In genomic region chr4:139584704-139585103, GRCm38 (mm10) we compare ENCODE assay signal across 15 mouse cellular contexts. TPM values are rescaled to one million over a fixed set of nuclear protein-coding genes. Genes with fewer than 3 reads are reported as not detected.
DNase-seq lines count a peak whose midpoint lies in the region; ATAC-seq and TF ChIP-seq lines count a peak whose summit lies in the region.
"Had no signal": no experiment of that assay in that cellular context is flagged by ENCODE, and none has a peak within 500 bp of the region (broad histone marks: within the 10 kb centered on the region; RNA-seq: fewer than 3 reads in every experiment).

No protein-coding gene starts in this region.

- WGBS in heart, postnatal 0 days = 73% methylated on average over 11 of the region's 11 CpGs
- 81% methylated on average over 11 of the region's 11 CpGs for WGBS in midbrain, embryonic 10.5 days
- 73% methylated on average over 11 of the region's 11 CpGs for WGBS in midbrain, embryonic 13.5 days
- 68% methylated on average over 11 of the region's 11 CpGs for WGBS in stomach, embryonic 15.5 days

- no peaks in the 10 kb centered on the region for H3K27me3 ChIP-seq in heart, postnatal 0 days (ENCODE audit: control insufficient read depth, insufficient read depth, low read length)
- H3K27me3 ChIP-seq in midbrain, embryonic 10.5 days (ENCODE audit: low read depth, poor library complexity, severe bottlenecking) = no peaks in the 10 kb centered on the region
- H3K27me3 ChIP-seq in midbrain, embryonic 13.5 days = no peaks in the 10 kb centered on the region
- H3K27me3 ChIP-seq in stomach, embryonic 15.5 days (replicated peaks) = no peaks in the 10 kb centered on the region

- H3K9ac ChIP-seq in heart, postnatal 0 days (replicated peaks; ENCODE audit: low read depth, low read length) = no peak overlapping the region
- no peak overlapping the region for H3K9ac ChIP-seq in midbrain, embryonic 13.5 days (replicated peaks)
- no peak overlapping the region for H3K9ac ChIP-seq in stomach, embryonic 15.5 days

- H3K4me3 ChIP-seq in heart, postnatal 0 days (ENCODE audit: low read depth, low read length) = no peak overlapping the region
- no peak overlapping the region for H3K4me3 ChIP-seq in midbrain, embryonic 10.5 days
- H3K4me3 ChIP-seq in midbrain, embryonic 13.5 days (replicated peaks) = no peak overlapping the region
- no peak overlapping the region for H3K4me3 ChIP-seq in stomach, embryonic 15.5 days (replicated peaks)

- no peaks in the 10 kb centered on the region for H3K36me3 ChIP-seq in heart, postnatal 0 days (replicated peaks; ENCODE audit: control insufficient read depth, insufficient read depth, low read length)
- no peaks in the 10 kb centered on the region for H3K36me3 ChIP-seq in midbrain, embryonic 10.5 days
- no peaks in the 10 kb centered on the region for H3K36me3 ChIP-seq in midbrain, embryonic 13.5 days
- H3K36me3 ChIP-seq in stomach, embryonic 15.5 days = no peaks in the 10 kb centered on the region

- no peak for TF ChIP-seq EP300 in heart, postnatal 0 days (IDR thresholded peaks at IDR 0.05; ENCODE audit: low read depth)

- ATAC-seq in heart, postnatal 0 days (ENCODE audit: insufficient read depth, low read depth) = no peak
- ATAC-seq in midbrain, embryonic 13.5 days = no peak
- no peak for ATAC-seq in stomach, embryonic 15.5 days (ENCODE audit: insufficient read depth, low FRiP score, low read depth)
- ATAC-seq: forebrain, embryonic 16.5 days had no signal

- no peaks in the 10 kb centered on the region for H3K9me3 ChIP-seq in heart, postnatal 0 days (replicated peaks; ENCODE audit: control insufficient read depth, low read length)
- no peaks in the 10 kb centered on the region for H3K9me3 ChIP-seq in midbrain, embryonic 10.5 days (replicated peaks)
- H3K9me3 ChIP-seq in midbrain, embryonic 13.5 days = no peaks in the 10 kb centered on the region
- H3K9me3 ChIP-seq in stomach, embryonic 15.5 days = no peaks in the 10 kb centered on the region

- peak overlapping the region; percentile 39 for H3K27ac ChIP-seq in heart, postnatal 0 days (ENCODE audit: low read depth)
- peak overlapping the region; percentile 38 for H3K27ac ChIP-seq in midbrain, embryonic 10.5 days (replicated peaks)
- H3K27ac ChIP-seq in midbrain, embryonic 13.5 days = no peak overlapping the region
- 0 out of 2 replicates have a peak overlapping the region, but pooled peaks have one; percentile 6 for H3K27ac ChIP-seq in stomach, embryonic 15.5 days

- no peak for TF ChIP-seq CTCF in heart, postnatal 0 days (IDR thresholded peaks at IDR 0.05; ENCODE audit: low read depth)

- peak; percentile 48 for DNase-seq in adrenal gland, adult 2 months
- DNase-seq in adrenal gland, postnatal 4 days (ENCODE audit: low spot score in 2 of 2) = no peak
- no peak for DNase-seq in heart, postnatal 0 days (ENCODE audit: low spot score)
- DNase-seq in heart, adult 8-10 months (ENCODE audit: low spot score) = no peak
- no peak for DNase-seq in midbrain, embryonic 10.5 days (ENCODE audit: low spot score)
- no peak for DNase-seq in left cerebral cortex, adult 18-20 months (ENCODE audit: low spot score in 2 of 2)
- DNase-seq: embryo, embryonic 11 days; kidney, adult 18-20 months; midbrain, embryonic 14.5 days; thymus, postnatal 25 days had no signal

- peaks cover 39% of the 10 kb centered on the region for H3K4me1 ChIP-seq in heart, postnatal 0 days (ENCODE audit: control insufficient read depth, insufficient read depth)
- peaks cover 79% of the 10 kb centered on the region for H3K4me1 ChIP-seq in midbrain, embryonic 10.5 days
- H3K4me1 ChIP-seq in midbrain, embryonic 13.5 days (replicated peaks) = peaks cover 43% of the 10 kb centered on the region
- H3K4me1 ChIP-seq in stomach, embryonic 15.5 days = peaks cover 46% of the 10 kb centered on the region

- no peak overlapping the region for H3K4me2 ChIP-seq in heart, postnatal 0 days (ENCODE audit: low read depth, low read length)
- no peak overlapping the region for H3K4me2 ChIP-seq in midbrain, embryonic 13.5 days (replicated peaks)
- no peak overlapping the region for H3K4me2 ChIP-seq in stomach, embryonic 15.5 days

RNA-seq across cellular contexts. Expression of gene Gm21969, which starts 18.3 kb away (rescaled TPM):
- under 1 TPM in 1 of 2 experiments, not detected in 1; 0.09 TPM for total RNA-seq in adrenal gland, adult 2 months (2021)
- polyA plus RNA-seq in adrenal gland, adult 2 months (2012; rRNA removed) = 0.03 and 0.10 TPM in 2 replicates
- total RNA-seq in adrenal gland, postnatal 4 days (2021) = not detected
- total RNA-seq in heart, postnatal 0 days (2014; rRNA removed; ENCODE audit: low replicate concordance) = not detected in 2 replicates
- polyA plus RNA-seq in heart, postnatal 0 days (2015; fragmentation: Nextera tagmentation; extraction: Ambion mirVana) = not detected in 2 replicates
- total RNA-seq in heart, adult 8-10 months (2022) = not detected
- polyA plus RNA-seq in midbrain, embryonic 10.5 days (2016; fragmentation: Nextera tagmentation; extraction: Ambion mirVana) = not detected in 2 replicates
- polyA plus RNA-seq in midbrain, embryonic 13.5 days (2015; fragmentation: Nextera tagmentation; extraction: Ambion mirVana) = not detected in 2 replicates
- not detected in 2 replicates for polyA plus RNA-seq in stomach, embryonic 15.5 days (2015; fragmentation: Nextera tagmentation; extraction: Ambion mirVana)
- under 1 TPM in 1 of 2 experiments, not detected in 1; 0.12 TPM for total RNA-seq in left cerebral cortex, adult 18-20 months (2021)
- total RNA-seq: adrenal gland, postnatal 36 days; layer of hippocampus, postnatal 25 days had no signal
- polyA plus RNA-seq: forebrain, embryonic 16.5 days; midbrain, embryonic 14.5 days had no signal

RNA-seq across cellular contexts. Expression of gene Aldh4a1, which starts 38.0 kb away (rescaled TPM):
- total RNA-seq in adrenal gland, adult 2 months (2021) = 100 to 1,000 TPM in 1 of 2 experiments, 10 to 100 TPM in 1; 77.6 to 145 TPM
- polyA plus RNA-seq in adrenal gland, adult 2 months (2012; rRNA removed) = 221 and 280 TPM in 2 replicates
- 10 to 100 TPM; 41.8 to 43.4 TPM for total RNA-seq in adrenal gland, postnatal 4 days (2021)
- 47.7 and 53.7 TPM in 2 replicates for total RNA-seq in heart, postnatal 0 days (2014; rRNA removed; ENCODE audit: low replicate concordance)
- 21.7 and 24.9 TPM in 2 replicates for polyA plus RNA-seq in heart, postnatal 0 days (2015; fragmentation: Nextera tagmentation; extraction: Ambion mirVana)
- total RNA-seq in heart, adult 8-10 months (2022) = 100 to 1,000 TPM in 2 of 4 experiments, 10 to 100 TPM in 2; 96.8 to 104 (median 101) TPM
- polyA plus RNA-seq in midbrain, embryonic 10.5 days (2016; fragmentation: Nextera tagmentation; extraction: Ambion mirVana) = 21.3 and 24.2 TPM in 2 replicates
- 18.0 and 20.0 TPM in 2 replicates for polyA plus RNA-seq in midbrain, embryonic 13.5 days (2015; fragmentation: Nextera tagmentation; extraction: Ambion mirVana)
- 27.6 and 30.7 TPM in 2 replicates for polyA plus RNA-seq in stomach, embryonic 15.5 days (2015; fragmentation: Nextera tagmentation; extraction: Ambion mirVana)
- 10 to 100 TPM; 17.6 to 19.1 TPM for total RNA-seq in left cerebral cortex, adult 18-20 months (2021)

RNA-seq across cellular contexts. Expression of gene Iffo2, which starts 54.4 kb away (rescaled TPM):
- total RNA-seq in adrenal gland, adult 2 months (2021) = 10 to 100 TPM; 11.5 to 13.2 TPM
- 6.3 and 6.4 TPM in 2 replicates for polyA plus RNA-seq in adrenal gland, adult 2 months (2012; rRNA removed)
- 10 to 100 TPM; 17.6 to 17.8 TPM for total RNA-seq in adrenal gland, postnatal 4 days (2021)
- total RNA-seq in heart, postnatal 0 days (2014; rRNA removed; ENCODE audit: low replicate concordance) = 6.4 and 7.7 TPM in 2 replicates
- 2.4 and 2.9 TPM in 2 replicates for polyA plus RNA-seq in heart, postnatal 0 days (2015; fragmentation: Nextera tagmentation; extraction: Ambion mirVana)
- total RNA-seq in heart, adult 8-10 months (2022) = 1 to 10 TPM; 3.5 to 4.4 (median 4.2) TPM
- 3.3 and 3.5 TPM in 2 replicates for polyA plus RNA-seq in midbrain, embryonic 10.5 days (2016; fragmentation: Nextera tagmentation; extraction: Ambion mirVana)
- polyA plus RNA-seq in midbrain, embryonic 13.5 days (2015; fragmentation: Nextera tagmentation; extraction: Ambion mirVana) = 4.4 and 4.6 TPM in 2 replicates
- 2.2 and 4.2 TPM in 2 replicates for polyA plus RNA-seq in stomach, embryonic 15.5 days (2015; fragmentation: Nextera tagmentation; extraction: Ambion mirVana)
- total RNA-seq in left cerebral cortex, adult 18-20 months (2021) = 10 to 100 TPM; 18.8 to 19.4 TPM
